Mouse (Mus musculus) G1E (cell line): ENCODE measurements around the gene Tmc6.

Experiments
- CTCF ChIP-seq: IDR thresholded peaks from 2 replicates; pipeline ENCODE4 v1.5.1; 2012; ENCODE audit warnings: low read depth, low read length, inconsistent platforms, mixed read lengths
- GATA1 ChIP-seq: IDR thresholded peaks from 2 replicates; pipeline ENCODE4 v1.6.1; 2012; ENCODE audit warnings: borderline replicate concordance, low read length, inconsistent platforms, mixed read lengths
- POLR2AphosphoS5 ChIP-seq: IDR thresholded peaks from 2 replicates; pipeline ENCODE4 v1.6.1; 2012; ENCODE audit warnings: low read depth, low read length, inconsistent platforms; ENCODE audit not compliant: insufficient replicate concordance
- TAL1 ChIP-seq: conservative IDR thresholded peaks from 2 replicates; pipeline ENCODE4 v1.6.1; 2012; ENCODE audit warnings: low read depth, low read length, inconsistent platforms, mixed read lengths

DNA sequence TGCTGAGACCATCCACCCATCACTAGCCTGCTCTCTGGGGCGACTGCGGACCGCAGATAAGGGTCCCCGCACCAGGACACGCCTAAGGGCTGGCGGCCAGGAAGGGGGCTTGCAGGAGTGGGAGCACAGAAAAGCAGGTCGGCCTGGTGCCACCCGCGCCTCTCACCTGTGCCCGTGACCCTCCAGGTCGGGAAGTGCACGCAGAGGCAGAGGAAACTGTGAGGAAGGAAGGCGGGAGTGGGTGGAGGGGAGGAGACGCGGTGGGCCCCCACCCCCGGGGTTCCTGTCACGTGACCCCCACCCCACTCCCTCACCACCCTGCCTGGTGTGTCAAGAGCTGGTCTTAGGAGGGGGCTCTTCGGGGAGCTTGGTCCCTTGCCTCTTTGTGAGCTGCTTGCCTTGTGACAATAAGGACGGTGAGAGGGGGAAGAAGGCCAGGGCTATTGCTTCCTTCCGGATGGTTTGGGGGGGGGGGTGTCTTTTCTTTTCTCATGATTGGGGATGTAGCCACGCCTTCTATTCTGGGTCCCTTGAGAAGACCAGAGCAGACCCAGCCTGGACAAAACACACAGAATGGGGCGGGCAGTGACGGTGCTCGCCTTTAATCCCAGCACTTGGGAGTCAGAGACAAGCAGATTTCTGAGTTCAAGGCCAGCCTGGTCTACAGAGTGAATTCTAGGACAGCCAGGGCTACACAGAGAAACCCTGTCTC is at the start of gene Tmc6, which contains the start of gene Tmc8:
- TF ChIP-seq CTCF (no peak), POLR2AphosphoS5 (no peak), GATA1 (no peak), TAL1 (no peak)
